ENCODE assay signal across 10 mouse cellular contexts in the genomic region with DNA sequence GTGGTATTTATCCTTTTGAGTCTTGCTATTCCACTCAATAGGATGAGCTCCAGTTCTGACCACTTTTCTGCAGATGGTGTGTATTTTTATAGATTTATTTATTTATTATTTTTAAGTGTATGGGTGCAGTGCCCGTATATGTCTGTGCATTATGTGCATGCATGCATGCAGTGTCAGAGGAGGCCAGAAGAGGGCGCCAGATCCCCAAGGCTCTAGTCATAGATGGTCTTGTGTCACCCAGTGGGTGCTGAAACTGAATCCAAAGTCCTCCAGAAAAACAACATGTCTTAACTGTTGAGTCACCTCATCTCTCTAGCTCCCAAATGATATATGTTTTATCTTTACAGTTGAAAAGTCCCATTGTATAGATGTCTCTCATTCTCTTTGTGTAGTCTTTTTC.
DNase-seq lines count a peak whose midpoint lies in the region; ATAC-seq and TF ChIP-seq lines count a peak whose summit lies in the region.
"Had no signal": no experiment of that assay in that cellular context is flagged by ENCODE, and none has a peak within 500 bp of the region (broad histone marks: within the 10 kb centered on the region; RNA-seq: fewer than 3 reads in every experiment).

No protein-coding gene starts in this region.

- no peak overlapping the region for H3K27ac ChIP-seq in layer of hippocampus, adult 2 months

- TF ChIP-seq CTCF in layer of hippocampus, adult 2 months (conservative IDR thresholded peaks at IDR 0.05): peak; percentile 72

- peak; percentile 4 for DNase-seq in CD4-positive, CD25-positive, alpha-beta regulatory T cell, adult 2 months (ENCODE audit: low read depth, low spot score)
- no peak for DNase-seq in layer of hippocampus, adult 2 months (ENCODE audit: low spot score in 2 of 2)
- no peak for DNase-seq in layer of hippocampus, postnatal 36 days
- DNase-seq in thymus, postnatal 14 days: peak; percentile 11
- DNase-seq in thymus, adult 18-20 months: no peak
- DNase-seq in urinary bladder, adult 18-20 months (ENCODE audit: low spot score in 2 of 2): no peak
- DNase-seq in heart, adult 9 months (ENCODE audit: low spot score in 2 of 2): no peak
- DNase-seq: adrenal gland, postnatal 25 days had no signal

- no peak for ATAC-seq in CD4-positive, CD25-positive, alpha-beta regulatory T cell, adult 4 months
- ATAC-seq: forebrain, embryonic 16.5 days had no signal

- H3K4me3 ChIP-seq in layer of hippocampus, adult 2 months: no peak overlapping the region

Comparison
In these comparisons a context has a peak if more than half of its experiments do, and no peak if none do; other contexts are left out.
1. DNase-seq: peak in CD4-positive, CD25-positive, alpha-beta regulatory T cell, adult 2 months (single experiment) and thymus, postnatal 14 days (single experiment); none in layer of hippocampus, adult 2 months (0 of 2), layer of hippocampus, postnatal 36 days (0 of 2), thymus, adult 18-20 months (0 of 2), urinary bladder, adult 18-20 months (0 of 2) and heart, adult 9 months (0 of 2).